8 mouse cellular contexts compared by ENCODE assay signal in genomic region chr16:65664787-65665186, GRCm38 (mm10).
A peak's percentile ranks its signal among the peaks of the same experiment; 100 is the strongest.
DNase-seq lines count a peak whose midpoint lies in the region; ATAC-seq and TF ChIP-seq lines count a peak whose summit lies in the region.

No protein-coding gene starts in this region.

- H3K27me3 ChIP-seq in forebrain, embryonic 10.5 days (ENCODE audit: poor library complexity, severe bottlenecking): no peaks in the 10 kb centered on the region
- H3K27me3 ChIP-seq in forebrain, embryonic 16.5 days (replicated peaks; ENCODE audit: control insufficient read depth, insufficient read depth, low read length): no peaks in the 10 kb centered on the region
- no peaks in the 10 kb centered on the region for H3K27me3 ChIP-seq in liver, adult 2 months (ENCODE audit: control insufficient read depth, insufficient read depth, low read length)

- TF ChIP-seq CTCF in liver, adult 2 months (IDR thresholded peaks at IDR 0.05; ENCODE audit: low read depth, low read length): peak; percentile 96
- TF ChIP-seq CTCF in olfactory bulb, adult 2 months (IDR thresholded peaks at IDR 0.05; ENCODE audit: insufficient read depth, low read depth, low read length): 0 out of 2 replicates have a peak, but pooled peaks have one; percentile 14

- no peak for ATAC-seq in forebrain, embryonic 16.5 days
- peak; percentile 94 for ATAC-seq in granulocyte monocyte progenitor cell, adult 5-6 weeks (replicated peaks; ENCODE audit: poor library complexity, severe bottlenecking)

- WGBS in forebrain, embryonic 10.5 days: 70% methylated on average over 3 of the region's 3 CpGs
- 55% methylated on average over 3 of the region's 3 CpGs for WGBS in forebrain, embryonic 16.5 days
- WGBS in liver, adult 2 months: 10% methylated on average over 3 of the region's 3 CpGs
- 71% methylated on average over 3 of the region's 3 CpGs for WGBS in olfactory bulb, adult 2 months

- H3K4me2 ChIP-seq in forebrain, embryonic 16.5 days (ENCODE audit: low read length): no peak overlapping the region

- no peaks in the 10 kb centered on the region for H3K9me3 ChIP-seq in forebrain, embryonic 10.5 days
- no peaks in the 10 kb centered on the region for H3K9me3 ChIP-seq in forebrain, embryonic 16.5 days (ENCODE audit: control insufficient read depth, low read length)

- no peaks in the 10 kb centered on the region for H3K4me1 ChIP-seq in forebrain, embryonic 10.5 days
- H3K4me1 ChIP-seq in forebrain, embryonic 16.5 days (replicated peaks; ENCODE audit: control insufficient read depth, insufficient read depth, low read length): no peaks in the 10 kb centered on the region
- H3K4me1 ChIP-seq in liver, adult 2 months (ENCODE audit: control insufficient read depth, insufficient read depth, low read length): no peaks in the 10 kb centered on the region; the same call in 1 of the 2 replicates
- no peaks in the 10 kb centered on the region for H3K4me1 ChIP-seq in olfactory bulb, adult 2 months (ENCODE audit: control insufficient read depth, insufficient read depth, low read length)

- no peaks in the 10 kb centered on the region for H3K36me3 ChIP-seq in forebrain, embryonic 10.5 days (replicated peaks)
- H3K36me3 ChIP-seq in forebrain, embryonic 16.5 days (ENCODE audit: control insufficient read depth, insufficient read depth): no peaks in the 10 kb centered on the region
- H3K36me3 ChIP-seq in liver, adult 2 months (ENCODE audit: control insufficient read depth, insufficient read depth, low read length): no peaks in the 10 kb centered on the region

- H3K9ac ChIP-seq in forebrain, embryonic 16.5 days (replicated peaks; ENCODE audit: low read depth, low read length): no peak overlapping the region
- H3K9ac ChIP-seq in liver, adult 2 months (ENCODE audit: low read depth, low read length): peak overlapping the region; percentile 14; the same call in 1 of the 2 replicates

- H3K4me3 ChIP-seq in forebrain, embryonic 10.5 days: no peak overlapping the region
- H3K4me3 ChIP-seq in forebrain, embryonic 16.5 days (replicated peaks; ENCODE audit: low read length): no peak overlapping the region
- peak overlapping the region; percentile 43 for H3K4me3 ChIP-seq in liver, adult 2 months (ENCODE audit: insufficient read depth, low read depth, low read length)
- H3K4me3 ChIP-seq in olfactory bulb, adult 2 months (ENCODE audit: insufficient read depth, low read depth, low read length): no peak overlapping the region

- DNase-seq in forebrain, embryonic 10.5 days (ENCODE audit: extremely low spot score, low spot score): peak; percentile 23
- peak; percentile 49 for DNase-seq in A20 (ENCODE audit: low read depth, low spot score)
- peak; percentile 49 to 61 for DNase-seq in adrenal gland, postnatal 36 days
- peak; percentile 96 for DNase-seq in liver, adult 2 months (ENCODE audit: extremely low read depth, low read depth, low spot score)
- no peak for DNase-seq in frontal cortex, postnatal 36 days (ENCODE audit: low spot score in 2 of 2)

- H3K27ac ChIP-seq in forebrain, embryonic 10.5 days: no peak overlapping the region
- H3K27ac ChIP-seq in forebrain, embryonic 16.5 days (ENCODE audit: low read length): no peak overlapping the region
- peak overlapping the region; percentile 48 for H3K27ac ChIP-seq in liver, adult 2 months (replicated peaks; ENCODE audit: insufficient read depth, low read depth, low read length)
- H3K27ac ChIP-seq in olfactory bulb, adult 2 months (ENCODE audit: insufficient read depth, low read depth, low read length): no peak overlapping the region

- H3K79me2 ChIP-seq in liver, adult 2 months (ENCODE audit: control insufficient read depth, insufficient read depth, low read length): no peaks in the 10 kb centered on the region

- TF ChIP-seq POLR2A in liver, adult 2 months (IDR thresholded peaks at IDR 0.05; ENCODE audit: extremely low read depth, insufficient read depth, low read length): no peak
- no peak for TF ChIP-seq POLR2A in olfactory bulb, adult 2 months (IDR thresholded peaks at IDR 0.05; ENCODE audit: insufficient read depth, low read depth, low read length)

Comparison
In these comparisons a context has a peak if more than half of its experiments do, and no peak if none do; other contexts are left out.
1. DNase-seq: peak in forebrain, embryonic 10.5 days (single experiment), A20 (single experiment), adrenal gland, postnatal 36 days (2 of 2) and liver, adult 2 months (single experiment); none in frontal cortex, postnatal 36 days (0 of 2).